Mouse (Mus musculus) mouse embryonic stem cell (cell line): ENCODE data around the gene Pla2g2d.

Source experiments
- in situ Hi-C, 2 experiments: fragments of 300-500 bp; cut with MboI; formaldehyde crosslinking; loops; 1 replicate in 1 of 2; 3 replicates in 1 of 2; pipeline ENCODE4 v1.14.3; 2019 to 2020; ENCODE audit warnings: low sequenced_read_pairs in 2 of 2, low pct_unique_long_range_greater_than_20kb in 1 of 2, mixed read lengths in 1 of 2; ENCODE audit not compliant: unreplicated experiment in 1 of 2

Gene Pla2g2d

GRCm38 (mm10) chr4:138775435-138775834 is at the start of gene Pla2g2d:
TSS of gene Pla2g2d (plus strand) at chr4:138775735.
- in situ Hi-C loops, result no loop called here

- in situ Hi-C loops, result no loop called here
Measured at GRCm38 (mm10) chr4:138725751-138726150, 49.8 kb upstream of the Pla2g2d start.

GRCm38 (mm10) chr4:138729018-138729703 is 46.4 kb upstream of the Pla2g2d start:
- in situ Hi-C loops, result no loop called here

- in situ Hi-C loops, result no loop called here
Measured at GRCm38 (mm10) chr4:138734105-138734504, 41.4 kb upstream of the Pla2g2d start.

GRCm38 (mm10) chr4:138734863-138735262 is 40.7 kb upstream of the Pla2g2d start:
- in situ Hi-C loops, result no loop called here

GRCm38 (mm10) chr4:138737031-138737430 is 38.5 kb upstream of the Pla2g2d start, which contains the start of gene Ubxn10:
TSS of gene Ubxn10 (minus strand) at chr4:138737167.
- in situ Hi-C loops, result no loop called here

GRCm38 (mm10) chr4:138739136-138739851 is 36.2 kb upstream of the Pla2g2d start:
- in situ Hi-C loops, result no loop called here

GRCm38 (mm10) chr4:138745884-138746283 is 29.7 kb upstream of the Pla2g2d start:
- in situ Hi-C loops, result loop anchor here (5.0 kb wide), 1 partner anchor 111 kb away; no protein-coding TSS in a partner anchor

- in situ Hi-C loops, result loop anchor here (5.0 kb wide), 1 partner anchor 110 kb away; no protein-coding TSS in a partner anchor
Measured at GRCm38 (mm10) chr4:138746866-138747265, 28.7 kb upstream of the Pla2g2d start.

GRCm38 (mm10) chr4:138747851-138748250 is 27.7 kb upstream of the Pla2g2d start:
- in situ Hi-C loops, result loop anchor here (5.0 kb wide), 1 partner anchor 109 kb away; no protein-coding TSS in a partner anchor

GRCm38 (mm10) chr4:138748369-138749072 is 27.0 kb upstream of the Pla2g2d start:
- in situ Hi-C loops, result loop anchor here (5.0 kb wide), 1 partner anchor 109 kb away; no protein-coding TSS in a partner anchor

- in situ Hi-C loops, result no loop called here
Measured at GRCm38 (mm10) chr4:138752603-138753002, 22.9 kb upstream of the Pla2g2d start.

- in situ Hi-C loops, result no loop called here
Measured at GRCm38 (mm10) chr4:138753608-138754007, 21.9 kb upstream of the Pla2g2d start.

- in situ Hi-C loops, result no loop called here
Measured at GRCm38 (mm10) chr4:138754432-138754831, 21.1 kb upstream of the Pla2g2d start.

GRCm38 (mm10) chr4:138755439-138755838 is 20.1 kb upstream of the Pla2g2d start:
- in situ Hi-C loops, result no loop called here

- in situ Hi-C loops, result no loop called here
Measured at GRCm38 (mm10) chr4:138755983-138756382, 19.6 kb upstream of the Pla2g2d start.

- in situ Hi-C loops, result no loop called here
Measured at GRCm38 (mm10) chr4:138757416-138757815, 18.1 kb upstream of the Pla2g2d start, which contains the start of gene Pla2g2f. TSS of gene Pla2g2f (minus strand) at chr4:138757626.

GRCm38 (mm10) chr4:138762266-138762665 is 13.3 kb upstream of the Pla2g2d start:
- in situ Hi-C loops, result no loop called here

- in situ Hi-C loops, result no loop called here
Measured at GRCm38 (mm10) chr4:138771970-138772369, 3.6 kb upstream of the Pla2g2d start.
